Mouse (Mus musculus) embryonic fibroblast, embryonic 13.5 days (primary cell): ENCODE data around the gene Otulinl.

Source experiments
- CTCF ChIP-seq: IDR thresholded peaks from 2 replicates; pipeline ENCODE4 v1.5.1; 2011; ENCODE audit warnings: mild to moderate bottlenecking, control low read depth, low read length, moderate library complexity, borderline replicate concordance; ENCODE audit not compliant: insufficient read depth
- POLR2A ChIP-seq: IDR thresholded peaks from 2 replicates; pipeline ENCODE4 v1.6.1; 2011; ENCODE audit warnings: low read depth, mild to moderate bottlenecking, control low read depth, low read length, moderate library complexity

DNA sequence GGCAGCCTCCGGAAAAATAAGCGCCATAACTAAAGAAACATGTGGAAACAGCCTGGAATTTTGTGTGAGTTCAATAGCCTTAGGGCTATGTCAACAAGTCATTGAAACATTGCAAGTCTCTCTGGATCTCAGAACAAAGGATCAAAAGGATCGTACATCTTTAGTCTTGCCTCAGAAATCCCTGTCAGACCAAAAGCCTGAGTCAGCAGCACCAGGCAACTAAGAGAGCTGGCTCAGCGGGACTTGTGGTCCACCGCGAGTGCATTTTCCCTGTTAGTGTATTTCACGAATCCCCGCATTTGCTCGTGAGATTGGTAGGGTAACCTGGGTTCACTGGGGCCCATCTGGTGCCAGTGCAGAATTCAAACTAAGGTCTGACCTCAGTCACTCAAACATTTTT lies 1.2 kb upstream of the Otulinl start:
- no peak for TF ChIP-seq POLR2A
- no peak for TF ChIP-seq CTCF
